In the genomic region with DNA sequence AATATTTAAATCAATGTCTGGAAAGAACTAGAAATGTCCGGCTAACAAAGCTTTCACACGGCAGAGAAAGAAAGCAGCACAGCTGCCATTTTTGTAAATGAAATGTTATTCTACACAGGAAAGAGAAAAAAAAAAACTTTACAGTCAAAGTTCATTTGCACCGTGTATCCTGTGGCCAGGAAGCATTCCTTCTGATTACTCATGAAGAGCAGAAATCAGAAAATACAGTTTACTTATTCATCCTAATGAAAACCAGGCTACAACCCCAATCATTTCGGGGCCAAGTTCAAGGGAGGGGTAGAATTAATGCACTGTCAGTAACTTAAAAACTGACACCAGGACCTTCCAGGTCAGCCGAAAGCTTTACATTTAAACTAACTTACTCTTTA, we compare ENCODE assay signal across 8 mouse cellular contexts. TPM values are rescaled to one million over a fixed set of nuclear protein-coding genes. Genes with fewer than 3 reads are reported as not detected.
DNase-seq lines count a peak whose midpoint lies in the region; ATAC-seq and TF ChIP-seq lines count a peak whose summit lies in the region.

No protein-coding gene starts in this region.

- WGBS in lung, embryonic 15.5 days = 8% methylated on average over 5 of the region's 5 CpGs
- 11% methylated on average over 5 of the region's 5 CpGs for WGBS in embryonic facial prominence, embryonic 14.5 days
- 4% methylated on average over 5 of the region's 5 CpGs for WGBS in kidney, postnatal 0 days
- WGBS in olfactory bulb, adult 2 months = 45% methylated on average over 5 of the region's 5 CpGs

- peak overlapping the region; percentile 98 for H3K27ac ChIP-seq in lung, embryonic 15.5 days
- peak overlapping the region; percentile 98 for H3K27ac ChIP-seq in embryonic facial prominence, embryonic 14.5 days (replicated peaks; ENCODE audit: low read depth, low read length)
- peak overlapping the region; percentile 99 for H3K27ac ChIP-seq in kidney, postnatal 0 days
- H3K27ac ChIP-seq in olfactory bulb, adult 2 months (ENCODE audit: insufficient read depth, low read depth, low read length) = 0 out of 2 replicates have a peak overlapping the region, but pooled peaks have one; percentile 15

- H3K36me3 ChIP-seq in lung, embryonic 15.5 days = no peaks in the 10 kb centered on the region
- no peaks in the 10 kb centered on the region for H3K36me3 ChIP-seq in embryonic facial prominence, embryonic 14.5 days (ENCODE audit: control insufficient read depth, insufficient read depth, low read length)
- H3K36me3 ChIP-seq in kidney, postnatal 0 days (ENCODE audit: insufficient read depth, low read length) = no peaks in the 10 kb centered on the region

- no peaks in the 10 kb centered on the region for H3K9me3 ChIP-seq in lung, embryonic 15.5 days
- H3K9me3 ChIP-seq in embryonic facial prominence, embryonic 14.5 days (ENCODE audit: control insufficient read depth, low read length) = no peaks in the 10 kb centered on the region
- no peaks in the 10 kb centered on the region for H3K9me3 ChIP-seq in kidney, postnatal 0 days (replicated peaks; ENCODE audit: low read length)

- no peak for DNase-seq in lung, postnatal 10 days
- no peak for DNase-seq in embryonic facial prominence, embryonic 14.5 days (ENCODE audit: low spot score)
- peak; percentile 69 for DNase-seq in kidney, postnatal 0 days (ENCODE audit: low spot score)
- no peak for DNase-seq in MN1 (ENCODE audit: low spot score)
- DNase-seq in cerebellum, postnatal 14 days = no peak

- TF ChIP-seq CTCF in kidney, postnatal 0 days (IDR thresholded peaks at IDR 0.05; ENCODE audit: low read depth) = no peak
- TF ChIP-seq CTCF in olfactory bulb, adult 2 months (IDR thresholded peaks at IDR 0.05; ENCODE audit: insufficient read depth, low read depth, low read length) = no peak

- peaks cover 47% of the 10 kb centered on the region for H3K4me1 ChIP-seq in lung, embryonic 15.5 days
- peaks cover 20% of the 10 kb centered on the region for H3K4me1 ChIP-seq in embryonic facial prominence, embryonic 14.5 days (ENCODE audit: control insufficient read depth, insufficient read depth, low read length)
- peaks cover 27% of the 10 kb centered on the region for H3K4me1 ChIP-seq in kidney, postnatal 0 days (replicated peaks; ENCODE audit: insufficient read depth, low read length)
- peaks cover 12% of the 10 kb centered on the region for H3K4me1 ChIP-seq in olfactory bulb, adult 2 months (ENCODE audit: control insufficient read depth, insufficient read depth, low read length)

- H3K4me2 ChIP-seq in lung, embryonic 15.5 days = peak overlapping the region; percentile 91
- peak overlapping the region; percentile 70 for H3K4me2 ChIP-seq in embryonic facial prominence, embryonic 14.5 days (ENCODE audit: low read depth, low read length)
- H3K4me2 ChIP-seq in kidney, postnatal 0 days (ENCODE audit: low read length) = peak overlapping the region; percentile 75

- no peak for TF ChIP-seq POLR2A in olfactory bulb, adult 2 months (IDR thresholded peaks at IDR 0.05; ENCODE audit: insufficient read depth, low read depth, low read length)

- no peak for ATAC-seq in lung, embryonic 15.5 days (ENCODE audit: borderline replicate concordance, extremely low read depth, low FRiP score, low TSS enrichment)
- no peak for ATAC-seq in embryonic facial prominence, embryonic 14.5 days (ENCODE audit: low read depth)
- no peak for ATAC-seq in kidney, postnatal 0 days (replicated peaks; ENCODE audit: low FRiP score, low read depth)
- no peak for ATAC-seq in inflammation-experienced regulatory T-cells, adult 6 months

- H3K27me3 ChIP-seq in lung, embryonic 15.5 days = no peaks in the 10 kb centered on the region
- H3K27me3 ChIP-seq in embryonic facial prominence, embryonic 14.5 days (replicated peaks; ENCODE audit: control insufficient read depth, insufficient read depth, low read length) = no peaks in the 10 kb centered on the region
- no peaks in the 10 kb centered on the region for H3K27me3 ChIP-seq in kidney, postnatal 0 days (ENCODE audit: insufficient read depth, low read length)

- peak overlapping the region; percentile 95 for H3K9ac ChIP-seq in lung, embryonic 15.5 days
- peak overlapping the region; percentile 86 for H3K9ac ChIP-seq in embryonic facial prominence, embryonic 14.5 days (ENCODE audit: low read depth, low read length)
- H3K9ac ChIP-seq in kidney, postnatal 0 days (ENCODE audit: low read depth, low read length) = peak overlapping the region; percentile 91

- H3K4me3 ChIP-seq in lung, embryonic 15.5 days = peak overlapping the region; percentile 92
- H3K4me3 ChIP-seq in embryonic facial prominence, embryonic 14.5 days (ENCODE audit: low read depth, low read length) = peak overlapping the region; percentile 77
- peak overlapping the region; percentile 78 for H3K4me3 ChIP-seq in kidney, postnatal 0 days (replicated peaks; ENCODE audit: low read depth, low read length)
- H3K4me3 ChIP-seq in olfactory bulb, adult 2 months (ENCODE audit: insufficient read depth, low read depth, low read length) = no peak overlapping the region

RNA-seq across cellular contexts. Expression of a gene that starts 1.9 kb away (rescaled TPM):
- 92.9 and 99.0 TPM in 2 replicates for polyA plus RNA-seq in lung, embryonic 15.5 days (2015; fragmentation: Nextera tagmentation; extraction: Ambion mirVana)
- 48.9 and 52.9 TPM in 2 replicates for polyA plus RNA-seq in embryonic facial prominence, embryonic 14.5 days (2014; fragmentation: Nextera tagmentation; extraction: Ambion mirVana)
- 96.6 and 97.0 TPM in 2 replicates for polyA plus RNA-seq in kidney, postnatal 0 days (2015; fragmentation: Nextera tagmentation; extraction: Ambion mirVana)
- polyA plus RNA-seq in olfactory bulb, adult 2 months (2012; ENCODE audit: insufficient read depth, insufficient read length, low replicate concordance, missing spikeins) = not detected in 2 replicates
- polyA plus RNA-seq in inflammation-experienced regulatory T-cells, adult 6 months (2017; shearing (Covaris generic)) = 10 to 100 TPM; 37.2 to 54.1 (median 46.1) TPM

RNA-seq across cellular contexts. Expression of a gene that starts 43.5 kb away (rescaled TPM):
- 378 and 410 TPM in 2 replicates for polyA plus RNA-seq in lung, embryonic 15.5 days (2015; fragmentation: Nextera tagmentation; extraction: Ambion mirVana)
- 210 and 211 TPM in 2 replicates for polyA plus RNA-seq in embryonic facial prominence, embryonic 14.5 days (2014; fragmentation: Nextera tagmentation; extraction: Ambion mirVana)
- polyA plus RNA-seq in kidney, postnatal 0 days (2015; fragmentation: Nextera tagmentation; extraction: Ambion mirVana) = 240 and 270 TPM in 2 replicates
- 328 and 410 TPM in 2 replicates for polyA plus RNA-seq in olfactory bulb, adult 2 months (2012; ENCODE audit: insufficient read depth, insufficient read length, low replicate concordance, missing spikeins)
- polyA plus RNA-seq in inflammation-experienced regulatory T-cells, adult 6 months (2017; shearing (Covaris generic)) = 100 to 1,000 TPM in 2 of 3 experiments, 10 to 100 TPM in 1; 98.6 to 213 (median 185) TPM

Comparison
In these comparisons a context has a peak if more than half of its experiments do, and no peak if none do; other contexts are left out.
1. H3K27ac ChIP-seq: peak in every context shown above with its lines; median percentile 99 in kidney, postnatal 0 days; 98 in lung, embryonic 15.5 days; 98 in embryonic facial prominence, embryonic 14.5 days; 15 in olfactory bulb, adult 2 months.
2. RNA of a gene that starts 1.9 kb away (polyA plus RNA-seq): 92.9 to 99.0 TPM in lung, embryonic 15.5 days, 96.6 to 97.0 TPM in kidney, postnatal 0 days, 48.9 to 52.9 TPM in embryonic facial prominence, embryonic 14.5 days and 37.2 to 54.1 TPM in inflammation-experienced regulatory T-cells, adult 6 months; not detected in olfactory bulb, adult 2 months; every median in the first group is over 10 times any median in the second.
3. Peak in every context shown above with its lines, with median percentiles within 50 percentile points of each other: H3K4me2 ChIP-seq and H3K9ac ChIP-seq.